15 mouse cellular contexts compared by ENCODE assay signal in genomic region chr2:35260291-35260690, GRCm38 (mm10). TPM values are rescaled to one million over a fixed set of nuclear protein-coding genes. Genes with fewer than 3 reads are reported as not detected.
DNase-seq lines count a peak whose midpoint lies in the region; ATAC-seq and TF ChIP-seq lines count a peak whose summit lies in the region.
"Had no signal": no experiment of that assay in that cellular context is flagged by ENCODE, and none has a peak within 500 bp of the region (broad histone marks: within the 10 kb centered on the region; RNA-seq: fewer than 3 reads in every experiment).

No protein-coding gene starts in this region.

- ATAC-seq in intestine, embryonic 14.5 days (replicated peaks; ENCODE audit: low FRiP score, low TSS enrichment, low read depth) = no peak
- ATAC-seq in intestine, postnatal 0 days = no peak
- ATAC-seq: activated CD4-positive, CD25-positive, alpha-beta regulatory T cell, adult 4 months; forebrain, postnatal 0 days; midbrain, embryonic 15.5 days had no signal

- H3K9me3 ChIP-seq in heart, embryonic 10.5 days = no peaks in the 10 kb centered on the region
- no peaks in the 10 kb centered on the region for H3K9me3 ChIP-seq in intestine, embryonic 14.5 days (ENCODE audit: control insufficient read depth, low read length)
- no peaks in the 10 kb centered on the region for H3K9me3 ChIP-seq in intestine, postnatal 0 days (ENCODE audit: control insufficient read depth)
- H3K9me3 ChIP-seq: hindbrain, embryonic 15.5 days; midbrain, embryonic 15.5 days had no signal

- no peak for TF ChIP-seq CTCF in intestine, postnatal 0 days (IDR thresholded peaks at IDR 0.05; ENCODE audit: low read depth)
- no peak for TF ChIP-seq CTCF in embryonic fibroblast, embryonic 13.5 days (IDR thresholded peaks at IDR 0.05; ENCODE audit: borderline replicate concordance, insufficient read depth, low read length)

- peak overlapping the region; percentile 83 for H3K27ac ChIP-seq in heart, embryonic 10.5 days
- H3K27ac ChIP-seq in intestine, embryonic 14.5 days (ENCODE audit: low read depth) = peak overlapping the region; percentile 85
- no peak overlapping the region for H3K27ac ChIP-seq in intestine, postnatal 0 days (ENCODE audit: low read depth, low read length)
- H3K27ac ChIP-seq in embryonic fibroblast, embryonic 13.5 days (ENCODE audit: insufficient read depth, low read length) = peak overlapping the region; percentile 53
- H3K27ac ChIP-seq: hindbrain, embryonic 15.5 days; midbrain, embryonic 15.5 days had no signal

- H3K4me1 ChIP-seq in heart, embryonic 10.5 days = peaks cover 52% of the 10 kb centered on the region
- H3K4me1 ChIP-seq in intestine, embryonic 14.5 days (replicated peaks; ENCODE audit: control insufficient read depth, insufficient read depth, low read length) = peaks cover 49% of the 10 kb centered on the region
- H3K4me1 ChIP-seq in intestine, postnatal 0 days (replicated peaks; ENCODE audit: control insufficient read depth, insufficient read depth, low read length) = peaks cover 8% of the 10 kb centered on the region; the same call in 1 of the 2 replicates
- peaks cover 30% of the 10 kb centered on the region for H3K4me1 ChIP-seq in embryonic fibroblast, embryonic 13.5 days (ENCODE audit: control insufficient read depth, insufficient read depth, low read length)

- DNase-seq in heart, embryonic 10.5 days (ENCODE audit: low spot score) = no peak
- no peak for DNase-seq in heart, postnatal 36 days
- no peak for DNase-seq in intestine, embryonic 14.5 days (ENCODE audit: low spot score)
- DNase-seq in 416B (ENCODE audit: low read depth) = peak; percentile 62
- no peak for DNase-seq in cerebellum, adult 9-10 months
- DNase-seq in thymus, postnatal 0 days (ENCODE audit: low spot score) = no peak
- DNase-seq: adrenal gland, postnatal 25 days; cerebellum, postnatal 10 days; forebrain, postnatal 0 days; kidney, adult 8-10 months had no signal

- TF ChIP-seq POLR2A in embryonic fibroblast, embryonic 13.5 days (IDR thresholded peaks at IDR 0.05; ENCODE audit: low read depth, low read length) = no peak

- no peaks in the 10 kb centered on the region for H3K36me3 ChIP-seq in heart, embryonic 10.5 days
- H3K36me3 ChIP-seq in intestine, embryonic 14.5 days (ENCODE audit: control insufficient read depth, insufficient read depth, low read length) = no peaks in the 10 kb centered on the region
- H3K36me3 ChIP-seq in intestine, postnatal 0 days (ENCODE audit: control insufficient read depth, insufficient read depth) = no peaks in the 10 kb centered on the region; the same call in 1 of the 2 replicates
- H3K36me3 ChIP-seq: hindbrain, embryonic 15.5 days; midbrain, embryonic 15.5 days had no signal

- H3K4me2 ChIP-seq in intestine, embryonic 14.5 days (ENCODE audit: low read length) = no peak overlapping the region
- no peak overlapping the region for H3K4me2 ChIP-seq in intestine, postnatal 0 days (replicated peaks; ENCODE audit: low read depth)
- H3K4me2 ChIP-seq: hindbrain, embryonic 15.5 days; midbrain, embryonic 15.5 days had no signal

- intact Hi-C loops in heart, postnatal 36 days (cut with DNase I) = no loop called here

- 54% methylated on average over 1 of the region's 1 CpGs for WGBS in heart, embryonic 10.5 days
- WGBS in intestine, embryonic 14.5 days = 21% methylated on average over 1 of the region's 1 CpGs
- WGBS in intestine, postnatal 0 days = 33% methylated on average over 1 of the region's 1 CpGs

- no peak overlapping the region for H3K9ac ChIP-seq in intestine, embryonic 14.5 days (ENCODE audit: low read length)
- H3K9ac ChIP-seq in intestine, postnatal 0 days (ENCODE audit: low read depth, low read length) = no peak overlapping the region
- H3K9ac ChIP-seq: forebrain, postnatal 0 days; hindbrain, embryonic 15.5 days; midbrain, embryonic 15.5 days had no signal

- peaks cover 22% of the 10 kb centered on the region for H3K27me3 ChIP-seq in heart, embryonic 10.5 days (ENCODE audit: insufficient read depth, poor library complexity, severe bottlenecking)
- no peaks in the 10 kb centered on the region for H3K27me3 ChIP-seq in intestine, embryonic 14.5 days (replicated peaks; ENCODE audit: control insufficient read depth, insufficient read depth, low read length)
- no peaks in the 10 kb centered on the region for H3K27me3 ChIP-seq in intestine, postnatal 0 days (replicated peaks; ENCODE audit: control insufficient read depth, insufficient read depth, low read length)

- no peak overlapping the region for H3K4me3 ChIP-seq in heart, embryonic 10.5 days
- H3K4me3 ChIP-seq in intestine, embryonic 14.5 days (ENCODE audit: low read depth, low read length) = no peak overlapping the region
- H3K4me3 ChIP-seq in intestine, postnatal 0 days (ENCODE audit: low read depth, low read length) = no peak overlapping the region
- H3K4me3 ChIP-seq in embryonic fibroblast, embryonic 13.5 days (ENCODE audit: insufficient read depth, low read length) = no peak overlapping the region; the same call in 1 of the 2 replicates
- H3K4me3 ChIP-seq: hindbrain, embryonic 15.5 days; midbrain, embryonic 15.5 days had no signal

RNA-seq across cellular contexts. Expression of gene Gsn, which starts 4.1 kb away (rescaled TPM):
- 52.5 and 84.3 TPM in 2 replicates for polyA plus RNA-seq in heart, embryonic 10.5 days (2016; fragmentation: Nextera tagmentation; extraction: Ambion mirVana)
- total RNA-seq in heart, postnatal 36 days (2021) = 100 to 1,000 TPM; 969 to 984 TPM
- 190 and 194 TPM in 2 replicates for polyA plus RNA-seq in intestine, embryonic 14.5 days (2014; fragmentation: Nextera tagmentation; extraction: Ambion mirVana)
- polyA plus RNA-seq in intestine, postnatal 0 days (2015; fragmentation: Nextera tagmentation; extraction: Ambion mirVana) = 129 and 138 TPM in 2 replicates
- 451 and 719 TPM in 2 replicates for polyA plus RNA-seq in embryonic fibroblast, embryonic 13.5 days (2011; ENCODE audit: insufficient read length, low read depth, missing spikeins)
- 139 TPM in 2 replicates for polyA plus RNA-seq in thymus, postnatal 0 days (2015; fragmentation: Nextera tagmentation; extraction: Ambion mirVana)

RNA-seq across cellular contexts. Expression of gene Rab14, which starts 59.4 kb away (rescaled TPM):
- 220 and 234 TPM in 2 replicates for polyA plus RNA-seq in heart, embryonic 10.5 days (2016; fragmentation: Nextera tagmentation; extraction: Ambion mirVana)
- total RNA-seq in heart, postnatal 36 days (2021) = 100 to 1,000 TPM; 133 to 134 TPM
- polyA plus RNA-seq in intestine, embryonic 14.5 days (2014; fragmentation: Nextera tagmentation; extraction: Ambion mirVana) = 258 and 299 TPM in 2 replicates
- polyA plus RNA-seq in intestine, postnatal 0 days (2015; fragmentation: Nextera tagmentation; extraction: Ambion mirVana) = 364 and 399 TPM in 2 replicates
- polyA plus RNA-seq in embryonic fibroblast, embryonic 13.5 days (2011; ENCODE audit: insufficient read length, low read depth, missing spikeins) = 151 and 159 TPM in 2 replicates
- polyA plus RNA-seq in thymus, postnatal 0 days (2015; fragmentation: Nextera tagmentation; extraction: Ambion mirVana) = 309 and 366 TPM in 2 replicates
